Mouse (Mus musculus) cortical plate, adult 2 months (tissue): ENCODE measurements around the gene Unkl.

Source experiments
- CTCF ChIP-seq: fragments of 200-500 bp; IDR thresholded peaks from 2 replicates; pipeline ENCODE4 v1.5.1; 2011; ENCODE audit warnings: mild to moderate bottlenecking, control low read depth, low read length; ENCODE audit not compliant: insufficient read depth; ENCODE audit errors: extremely low read depth
- POLR2A ChIP-seq: fragments of 200-500 bp; IDR thresholded peaks from 2 replicates; pipeline ENCODE4 v1.6.1; 2011; ENCODE audit warnings: mild to moderate bottlenecking, low read length, control low read depth; ENCODE audit not compliant: insufficient read depth; ENCODE audit errors: extremely low read depth

GRCm38 (mm10) chr17:25255110-25255509 is 66.9 kb downstream of the Unkl start:
- TF ChIP-seq POLR2A = no peak
- TF ChIP-seq CTCF = no peak
